Mouse (Mus musculus): ENCODE measurements around the gene Gorasp1.

The Gorasp1 gene

DNA sequence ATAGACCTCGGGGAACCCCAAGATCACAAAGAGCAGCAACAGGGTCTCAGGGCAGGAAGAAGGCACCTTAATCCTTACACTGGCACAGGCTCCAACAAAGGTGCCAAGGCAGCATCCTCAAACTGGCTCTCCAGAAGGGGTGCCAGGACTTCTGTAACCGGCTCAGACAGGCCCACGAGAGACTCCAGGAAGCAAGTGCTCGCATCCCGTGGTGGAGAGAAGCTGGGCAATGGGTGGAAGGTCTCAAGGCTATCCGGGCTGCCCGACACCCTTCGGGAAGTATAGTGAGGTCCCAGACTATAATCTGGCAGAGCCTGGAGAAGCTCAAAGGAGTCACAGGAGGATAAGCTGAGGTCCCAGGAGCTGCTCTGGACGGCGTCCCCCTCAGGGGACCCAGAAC lies 34.8 kb upstream of the Gorasp1 start:
- DNase-seq = no peak

- DNase-seq = peak; percentile 57
Measured at GRCm38 (mm10) chr9:119970763-119971656, 33.6 kb upstream of the Gorasp1 start.

GRCm38 (mm10) chr9:119970221-119970620 lies 32.9 kb upstream of the Gorasp1 start:
- DNase-seq = no peak

- DNase-seq = no peak
Measured at GRCm38 (mm10) chr9:119969811-119970210, 32.4 kb upstream of the Gorasp1 start.

GRCm38 (mm10) chr9:119966221-119966910 lies 29.0 kb upstream of the Gorasp1 start:
- DNase-seq = peak; percentile 3

DNA sequence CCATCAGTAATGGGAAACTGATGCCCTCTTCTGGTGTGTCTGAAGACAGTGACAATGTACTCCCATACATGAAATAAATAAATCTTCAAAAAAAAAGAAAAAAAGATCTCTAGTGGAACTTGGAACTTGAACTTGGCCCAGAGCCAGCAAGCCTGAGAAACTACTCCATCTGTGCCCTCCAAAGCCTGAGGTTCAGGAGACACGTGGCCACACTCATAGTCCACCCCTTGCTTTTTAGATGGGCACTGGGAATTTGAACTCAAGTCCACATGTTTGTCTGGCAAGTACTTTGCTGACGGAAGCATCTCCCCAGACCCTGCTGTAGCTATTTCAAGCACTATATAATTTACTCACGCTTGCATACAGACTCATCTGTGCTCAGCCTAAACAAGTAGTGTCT lies 27.8 kb upstream of the Gorasp1 start:
- no peak for DNase-seq

- DNase-seq = no peak
Measured at GRCm38 (mm10) chr9:119964206-119964605, 26.8 kb upstream of the Gorasp1 start.

GRCm38 (mm10) chr9:119962987-119963667 lies 25.8 kb upstream of the Gorasp1 start:
- no peak for DNase-seq

DNA sequence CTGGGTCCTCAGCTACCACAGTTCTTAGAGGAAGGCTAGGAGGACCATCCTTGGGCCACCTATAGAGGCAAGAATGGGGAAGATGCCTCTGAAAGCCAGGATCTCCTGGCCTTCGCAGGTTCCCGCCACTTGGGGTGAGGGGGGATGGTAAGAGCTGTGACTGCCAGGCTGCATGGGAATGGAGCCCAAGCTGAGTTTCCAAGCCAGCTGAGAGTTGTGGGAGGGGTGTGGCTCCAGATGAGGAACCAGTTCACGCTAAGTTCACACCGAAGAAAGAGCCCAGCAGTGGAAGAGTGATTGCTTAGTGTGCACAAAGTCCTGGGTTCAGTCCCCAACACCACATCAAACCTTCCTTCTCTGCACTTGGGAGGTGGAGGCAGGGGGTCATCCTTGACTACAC lies 24.9 kb upstream of the Gorasp1 start:
- DNase-seq = no peak

DNA sequence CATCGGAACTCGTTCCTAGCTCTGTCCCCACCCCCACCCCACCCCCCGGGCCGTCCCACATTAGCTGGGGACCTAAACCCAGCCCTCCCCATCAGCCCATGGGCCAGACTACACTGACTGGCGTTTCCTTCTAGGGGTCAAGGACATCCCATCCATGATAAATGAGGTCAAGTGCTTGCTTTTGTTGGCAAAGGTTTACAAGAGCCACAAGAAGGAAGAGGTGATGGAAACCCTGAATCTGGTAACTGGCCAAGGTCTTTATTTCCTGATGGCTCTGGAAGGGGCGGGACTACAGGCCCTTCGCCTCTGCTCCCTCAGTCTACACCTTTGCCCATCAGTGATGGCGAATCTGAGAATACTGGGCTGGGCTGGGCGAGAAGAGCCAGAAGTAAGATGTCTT lies 21.5 kb upstream of the Gorasp1 start:
- DNase-seq = no peak

DNA sequence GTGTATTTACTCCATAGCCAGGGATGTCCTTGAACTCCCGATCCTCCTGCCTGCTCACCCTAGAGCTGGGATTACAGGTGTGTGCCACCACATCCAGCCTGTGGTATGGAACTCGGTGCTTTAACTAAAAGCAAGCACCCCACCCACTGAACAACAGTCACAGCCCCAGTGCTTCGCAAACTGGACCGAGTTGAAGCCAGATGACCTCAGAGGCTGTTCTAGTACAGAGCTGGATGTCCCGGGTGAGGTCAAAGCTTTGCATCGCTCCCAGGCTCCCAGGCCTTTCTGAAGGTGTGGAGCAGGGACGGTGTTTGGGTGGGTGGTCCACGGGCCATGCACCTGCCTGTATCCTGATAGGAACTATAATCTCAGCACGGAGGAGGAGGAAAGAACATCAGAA lies 14.0 kb upstream of the Gorasp1 start:
- no peak for DNase-seq

- no peak for DNase-seq
Measured at GRCm38 (mm10) chr9:119950434-119950833, 13.1 kb upstream of the Gorasp1 start.

GRCm38 (mm10) chr9:119948804-119949203 lies 11.4 kb upstream of the Gorasp1 start:
- DNase-seq = no peak

DNA sequence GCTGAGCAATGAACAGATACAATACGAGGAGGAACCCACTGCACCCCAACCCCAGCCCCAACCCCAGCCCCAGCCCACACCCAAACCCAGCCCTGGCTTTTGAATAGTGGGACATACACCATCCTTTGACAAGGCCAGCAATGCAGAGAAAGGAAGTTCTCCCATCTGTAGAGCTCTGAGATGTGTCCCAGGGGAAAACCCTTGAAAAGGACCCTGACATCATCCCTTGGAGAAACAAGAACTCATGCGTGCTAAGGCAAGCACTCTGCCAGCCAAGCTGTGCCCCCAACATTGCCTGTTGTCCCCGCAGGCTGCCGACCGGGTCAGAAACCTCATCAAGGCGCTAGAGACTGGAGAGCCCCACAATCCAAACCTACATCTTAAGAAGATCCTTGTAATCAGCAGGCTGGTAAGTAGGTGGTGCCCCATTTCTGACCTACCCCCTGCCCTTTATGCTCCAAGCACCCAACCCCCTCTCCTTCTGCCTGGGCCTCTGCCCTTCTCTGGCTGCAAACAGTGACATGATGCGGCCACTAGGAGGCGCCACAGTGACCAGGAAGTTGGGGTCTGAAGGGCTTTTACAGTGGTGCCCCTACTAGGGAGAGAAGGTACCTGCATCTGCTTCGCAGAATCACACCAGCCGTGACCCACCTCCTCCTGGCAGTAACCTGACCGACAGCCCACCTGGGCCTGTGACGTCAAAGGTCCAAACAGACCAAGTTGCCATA lies 8.0 kb upstream of the Gorasp1 start:
- DNase-seq = no peak

DNA sequence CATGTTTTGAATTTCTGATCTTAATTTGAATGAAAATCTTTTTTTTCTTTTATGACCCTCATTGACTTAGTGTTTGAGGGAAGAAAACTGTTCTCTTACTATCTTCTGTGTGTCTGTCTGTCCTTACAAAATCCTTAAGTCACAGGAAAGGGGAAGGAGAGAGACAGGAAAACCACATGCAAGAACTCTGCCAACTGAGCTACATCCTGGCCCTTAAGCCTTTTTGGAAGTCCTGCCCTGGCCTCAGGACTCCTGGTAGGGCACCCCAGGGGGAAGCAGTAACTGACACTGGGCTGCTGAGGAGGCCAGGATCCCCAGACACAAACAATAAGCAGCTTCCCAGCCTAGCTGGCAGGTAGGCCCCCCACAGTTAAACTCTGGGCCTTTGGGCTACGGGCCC lies 6.0 kb upstream of the Gorasp1 start:
- DNase-seq = no peak

DNA sequence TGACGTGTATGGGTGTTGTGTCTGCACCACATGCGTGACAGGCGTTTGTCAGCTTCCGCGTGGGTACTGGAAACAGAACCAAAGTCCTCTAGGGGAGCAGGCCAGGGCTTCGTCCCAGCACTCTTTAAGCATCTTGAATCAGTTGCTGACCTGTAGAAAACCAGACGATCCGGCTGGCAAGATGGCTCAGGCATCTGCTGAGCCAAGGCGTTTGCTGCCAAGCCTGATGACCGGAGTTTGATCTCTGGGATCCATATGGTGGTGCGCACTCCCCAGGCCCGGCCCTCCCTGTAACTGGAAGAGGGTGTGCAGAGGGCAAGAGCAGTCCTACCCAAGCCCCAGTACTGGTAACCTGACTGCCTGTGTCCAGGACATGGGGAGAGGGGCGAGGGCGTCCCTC lies 4.5 kb upstream of the Gorasp1 start:
- no peak for DNase-seq

DNA sequence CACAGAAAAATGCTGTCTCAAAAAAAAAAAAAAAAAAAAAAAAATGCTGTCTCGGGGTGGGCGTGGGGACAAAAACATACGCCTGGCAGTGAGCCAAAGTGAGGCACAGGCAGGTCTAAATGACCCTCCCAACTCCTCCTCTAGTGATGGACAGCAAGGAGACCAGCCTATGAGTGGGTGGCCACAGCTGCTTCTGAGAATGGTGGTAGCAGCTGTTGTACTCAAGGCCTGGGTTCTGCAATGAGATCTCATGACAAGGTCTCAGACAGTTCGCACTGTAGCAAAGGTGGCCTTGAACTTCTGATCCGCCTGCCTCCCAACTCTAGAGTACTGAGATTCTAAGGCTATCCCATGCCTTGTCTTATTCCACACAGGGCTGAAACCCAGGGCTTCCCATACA lies 4.0 kb upstream of the Gorasp1 start:
- no peak for DNase-seq

GRCm38 (mm10) chr9:119939646-119940045 lies 2.3 kb upstream of the Gorasp1 start:
- DNase-seq = no peak

- DNase-seq = no peak
Measured at GRCm38 (mm10) chr9:119938496-119938895, 1.1 kb upstream of the Gorasp1 start.

DNA sequence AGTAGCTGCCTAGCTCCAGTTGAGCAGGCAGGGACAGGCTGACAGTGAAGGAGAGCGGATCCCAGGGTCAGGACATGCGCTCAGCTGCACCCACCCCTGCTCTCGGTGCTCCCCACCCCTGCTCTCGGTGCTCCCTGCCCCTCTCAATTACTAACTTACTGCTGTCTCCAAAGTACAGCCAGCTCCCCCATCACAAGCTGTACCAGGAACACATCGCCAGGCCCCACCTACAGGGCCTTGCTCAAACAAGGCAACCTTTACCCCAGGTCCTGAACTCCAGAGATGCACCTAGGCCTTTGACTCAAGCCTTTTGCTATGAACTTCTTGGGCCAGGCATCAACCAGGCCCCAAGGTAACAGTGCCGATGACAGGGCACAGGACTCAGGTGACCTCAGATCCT lies 3.7 kb downstream of the Gorasp1 start:
- DNase-seq = no peak

DNA sequence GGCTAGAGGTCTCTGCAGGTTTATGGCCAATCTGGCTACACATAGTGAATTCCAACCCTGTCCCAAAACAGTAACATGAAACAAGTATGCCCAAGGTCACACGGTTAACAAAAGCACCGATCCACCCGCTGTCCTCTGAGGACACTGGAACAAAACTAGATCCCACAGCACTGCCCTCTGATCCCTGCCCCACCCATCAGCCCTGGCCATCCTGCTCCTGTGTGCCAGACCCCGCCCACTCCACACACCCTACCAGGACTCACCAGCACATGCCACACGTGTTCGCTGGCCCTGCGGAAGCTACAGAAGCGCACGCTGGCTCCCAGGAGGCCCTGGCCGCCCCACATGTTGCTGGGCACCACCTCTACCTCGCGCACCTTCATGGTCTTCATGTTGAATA lies 5.0 kb downstream of the Gorasp1 start:
- DNase-seq = no peak

GRCm38 (mm10) chr9:119926497-119926896 lies 10.9 kb downstream of the Gorasp1 start:
- no peak for DNase-seq

GRCm38 (mm10) chr9:119925729-119926128 lies 11.6 kb downstream of the Gorasp1 start:
- DNase-seq = no peak

All from right cerebral cortex, postnatal 14 days (tissue).